Mouse (Mus musculus): Measurements from ENCODE around the gene Gas2l3.

The Gas2l3 gene

DNA sequence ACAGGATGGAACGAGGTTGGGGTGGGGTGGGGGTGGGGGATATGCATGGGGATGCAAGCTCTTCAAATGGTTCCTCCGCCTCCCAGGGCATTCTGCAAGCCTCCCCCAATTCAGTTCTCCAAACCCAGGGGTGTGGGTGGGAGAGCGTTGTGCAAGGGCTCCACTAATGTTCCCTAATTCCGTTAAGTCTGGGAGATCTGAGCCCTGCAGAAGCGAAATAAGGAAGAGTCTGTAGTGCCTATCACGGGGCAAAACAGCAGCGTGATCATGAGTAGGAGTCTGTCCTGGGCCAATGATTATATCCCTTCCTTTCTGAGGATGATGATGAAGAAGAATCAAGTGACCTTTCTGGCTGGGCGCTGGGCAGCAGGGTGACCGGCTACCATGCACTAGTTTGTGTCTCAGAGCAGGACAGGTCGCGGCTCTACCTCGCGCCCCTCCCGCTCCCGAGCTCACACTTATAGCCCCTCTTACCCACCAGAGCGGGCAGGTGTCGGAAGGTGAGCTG, 598 bp downstream of the Gas2l3 start:
- no peak for DNase-seq

DNA sequence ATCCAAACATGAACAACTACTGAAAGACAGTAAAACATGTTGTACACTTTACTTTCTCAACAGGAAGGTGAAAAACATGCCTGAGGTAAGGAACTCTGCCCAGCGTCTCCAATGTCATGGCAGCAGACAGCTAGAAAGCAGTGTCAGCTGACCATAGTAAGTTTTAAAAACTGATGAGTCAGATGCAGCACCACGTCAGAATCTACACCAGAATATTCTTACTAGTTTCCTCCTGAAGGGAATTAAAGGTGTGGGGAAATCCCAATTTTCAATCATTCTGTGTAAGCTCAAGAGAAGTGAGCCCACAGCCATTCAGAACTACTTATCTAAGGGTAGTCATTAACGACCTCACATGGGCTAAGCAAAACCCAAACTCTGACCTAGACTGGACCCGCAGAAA, 1.1 kb downstream of the Gas2l3 start:
- DNase-seq: no peak

DNA sequence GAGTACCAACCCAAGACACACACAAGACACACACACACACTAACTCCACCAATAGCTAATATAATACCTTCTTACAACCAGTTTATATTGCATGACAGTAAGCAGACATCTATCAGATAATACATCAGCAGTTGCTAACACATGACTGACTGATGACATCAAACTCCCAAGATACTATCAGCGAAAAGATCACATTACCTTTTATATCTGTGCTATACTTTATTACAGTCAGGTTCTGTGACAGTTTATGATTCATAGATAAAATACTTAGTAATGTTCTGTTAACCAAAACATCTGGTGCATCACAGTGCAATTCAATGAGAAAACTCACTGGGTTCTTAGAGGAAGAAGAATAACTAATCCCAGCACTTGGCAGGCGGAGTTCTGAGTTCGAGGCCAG, 1.8 kb downstream of the Gas2l3 start:
- no peak for DNase-seq

DNA sequence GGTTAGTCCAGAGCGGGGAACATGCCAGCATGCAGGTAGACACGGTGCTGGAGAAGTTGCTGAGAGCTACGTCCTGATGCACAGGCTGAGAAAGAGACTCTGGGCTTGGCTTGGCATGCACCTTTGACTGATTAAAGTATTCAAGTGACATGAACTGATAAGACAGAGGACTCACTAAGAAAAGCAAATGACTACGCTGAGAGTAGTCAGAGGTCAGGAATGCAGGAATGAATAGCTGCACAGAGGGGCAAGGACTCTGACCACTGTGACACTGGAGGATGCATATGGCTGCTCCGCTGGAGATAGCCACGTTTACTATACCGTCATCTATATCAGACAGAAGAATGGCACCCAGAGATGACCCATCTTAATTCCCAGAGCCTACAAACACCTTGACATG, 4.4 kb downstream of the Gas2l3 start:
- no peak for DNase-seq

DNA sequence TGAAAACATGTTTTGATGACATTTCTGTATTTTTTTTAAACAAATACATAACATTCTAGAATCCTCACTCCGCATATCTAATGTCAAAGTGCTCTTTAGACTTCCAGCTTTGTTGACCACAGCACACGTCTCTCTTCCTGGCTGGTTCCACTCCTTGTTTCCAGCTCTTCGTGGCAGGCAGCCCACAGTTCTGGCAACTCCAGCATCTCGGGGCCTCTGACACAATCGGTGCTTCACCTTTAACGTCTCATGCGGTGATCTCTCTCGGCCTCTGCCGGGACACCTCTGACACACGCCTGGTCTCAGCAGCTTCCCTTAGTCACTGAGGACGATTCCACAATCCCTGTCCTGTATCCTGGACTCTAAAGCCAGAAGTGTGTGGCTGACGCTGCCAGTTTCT, 5.8 kb downstream of the Gas2l3 start:
- DNase-seq: no peak

DNA sequence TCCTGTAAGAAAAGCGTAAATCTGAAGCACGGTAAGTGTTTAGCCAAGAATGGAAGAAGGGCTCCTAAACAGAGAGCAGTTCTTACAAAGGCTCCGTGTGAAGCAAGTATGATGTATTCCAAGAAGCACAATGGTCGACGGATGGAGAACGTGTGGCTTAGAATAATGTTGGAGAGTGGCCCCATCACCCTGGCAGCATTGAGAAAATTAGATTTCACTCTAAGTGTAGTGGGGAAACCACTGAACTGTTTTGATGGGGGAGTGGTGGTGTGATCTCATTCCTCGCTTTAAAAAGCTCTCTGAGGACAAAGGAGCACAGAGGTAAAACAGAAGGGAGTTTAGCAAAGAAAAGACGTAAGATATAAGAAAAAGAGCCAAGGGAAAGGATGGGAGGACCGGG, 6.3 kb downstream of the Gas2l3 start:
- no peak for DNase-seq

DNA sequence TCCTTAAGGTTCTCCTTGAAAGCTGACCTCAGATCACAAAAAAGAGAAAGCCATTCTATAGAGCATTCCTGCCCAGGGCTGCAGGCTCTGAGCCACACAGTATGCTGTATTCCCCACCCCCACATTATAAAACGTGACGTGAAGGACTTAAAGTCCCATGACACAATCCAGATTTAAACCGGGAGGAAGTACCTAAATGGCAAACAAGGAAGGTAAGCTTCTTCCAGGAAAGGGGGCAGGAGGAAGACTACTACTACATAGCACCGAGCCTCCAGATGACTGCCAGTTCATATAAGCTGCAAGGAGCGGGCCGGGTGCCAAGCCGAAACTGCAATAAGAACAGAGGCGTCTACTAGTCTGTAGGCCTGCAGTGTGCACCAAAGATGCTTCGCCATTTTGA, 7.8 kb downstream of the Gas2l3 start:
- no peak for DNase-seq

DNA sequence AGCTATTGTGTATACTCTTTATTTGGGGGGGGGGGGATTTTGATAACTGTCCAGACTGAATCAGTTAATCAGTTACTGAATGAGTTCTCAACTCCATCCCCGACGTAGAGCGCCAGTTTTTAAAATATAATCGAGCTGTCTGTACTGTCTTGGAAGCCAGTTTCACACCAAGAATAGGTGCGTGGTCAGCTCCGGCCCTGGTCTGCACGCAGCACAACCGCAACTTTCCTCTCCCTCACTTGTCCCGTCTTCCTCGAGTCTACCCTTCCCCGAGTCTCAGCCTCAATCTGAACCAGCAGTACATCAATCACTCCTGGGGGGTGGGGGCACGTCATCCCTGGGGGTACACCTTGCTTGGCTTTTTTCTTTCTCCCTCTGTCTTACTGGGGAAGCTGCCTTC, 8.4 kb downstream of the Gas2l3 start:
- no peak for DNase-seq

DNA sequence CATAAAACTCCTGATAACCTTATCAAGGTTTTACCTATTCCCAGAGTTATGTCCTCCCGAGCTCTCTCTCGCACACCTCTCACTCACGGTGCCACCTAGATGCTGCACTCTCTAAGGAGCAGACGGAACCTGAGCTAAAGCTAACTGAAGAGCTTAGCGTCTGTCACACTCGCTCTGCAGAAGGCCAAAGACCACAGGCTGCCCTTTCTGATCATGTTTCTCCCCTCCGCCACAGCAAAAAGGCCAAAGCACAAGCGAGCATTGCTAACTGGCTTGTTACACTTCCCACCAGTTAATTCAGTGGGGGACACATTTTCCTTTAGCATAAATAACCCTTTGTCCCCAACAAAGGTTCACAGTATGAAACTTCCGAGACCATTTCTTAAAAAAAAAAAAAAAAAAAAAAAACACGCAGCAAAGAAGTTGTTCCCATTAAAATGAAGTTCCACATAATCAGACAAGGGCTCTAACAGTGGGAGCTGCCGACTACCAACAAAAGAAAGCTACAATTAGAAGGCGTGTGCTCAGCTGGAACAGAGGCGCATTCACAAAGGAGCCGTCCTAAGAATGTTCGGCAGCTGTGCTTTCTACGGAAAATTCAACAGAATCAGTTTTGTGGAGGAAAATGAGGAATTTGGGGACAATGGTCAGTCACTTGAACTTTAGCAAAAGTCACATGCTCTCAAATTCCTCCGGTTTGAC, 9.1 kb downstream of the Gas2l3 start:
- no peak for DNase-seq

DNA sequence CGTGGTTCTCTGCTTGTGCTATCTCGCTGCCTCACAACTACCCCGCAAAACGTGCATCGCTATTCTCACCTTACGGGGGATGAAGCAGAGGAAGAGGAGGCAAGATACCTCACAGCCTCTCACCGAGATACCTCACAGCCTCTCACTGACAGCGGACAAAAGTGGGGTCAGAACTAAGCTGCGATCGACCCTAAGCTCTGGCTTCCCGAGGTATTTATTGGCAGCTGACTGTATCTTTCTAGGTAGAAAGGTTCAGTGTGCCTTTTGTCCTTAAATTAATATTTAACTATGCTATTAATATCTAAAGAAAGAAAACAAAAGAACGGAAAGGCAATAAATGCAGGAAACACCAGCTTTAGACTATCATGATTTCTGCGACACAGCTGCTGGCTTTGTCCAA, 11.0 kb downstream of the Gas2l3 start:
- DNase-seq: no peak

DNA sequence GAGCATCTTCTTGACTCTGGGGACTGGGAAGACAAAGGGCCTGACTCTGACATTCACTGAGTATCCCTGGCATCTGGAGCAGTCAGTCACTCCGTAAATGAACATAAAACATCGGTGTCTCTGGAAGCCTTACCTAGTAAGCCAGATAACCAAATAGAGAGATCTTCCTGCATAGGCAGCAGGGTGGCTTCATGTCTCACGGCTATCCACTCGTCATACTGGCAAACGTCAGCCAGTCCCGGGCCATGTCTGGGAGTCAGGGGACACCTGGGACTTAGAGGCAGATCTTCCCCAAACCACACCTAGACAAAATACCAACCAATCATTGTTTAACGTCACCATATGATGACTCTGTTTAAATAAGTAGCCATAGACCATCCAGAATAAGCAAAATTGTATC, 13.0 kb downstream of the Gas2l3 start:
- no peak for DNase-seq

DNA sequence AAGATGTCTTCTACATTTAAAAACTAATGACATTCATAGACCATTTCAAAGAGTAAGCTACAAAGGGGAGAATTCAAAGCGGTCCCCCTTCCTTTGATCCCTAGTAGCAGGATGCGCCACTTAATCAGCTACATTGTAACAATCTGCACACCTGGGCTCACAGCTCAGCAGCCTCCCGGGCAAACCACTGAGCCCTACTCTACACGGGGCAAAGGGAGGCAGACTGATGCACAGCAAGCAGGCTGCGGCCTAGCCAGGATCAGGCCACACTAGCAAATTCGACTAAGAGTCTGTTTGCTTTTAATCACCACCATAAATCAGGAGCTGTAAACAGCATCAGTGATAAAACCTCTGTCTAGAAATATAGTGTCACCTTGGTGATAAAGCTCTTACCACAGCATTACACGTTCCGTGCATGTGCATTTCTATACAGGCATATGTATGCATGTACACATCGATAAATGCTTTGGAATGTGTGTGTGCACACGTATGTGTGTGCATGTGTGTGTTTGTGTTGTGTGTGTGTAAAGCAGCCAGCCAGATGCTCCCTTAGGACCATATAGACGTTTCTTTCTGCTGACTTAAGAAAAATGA, 18.9 kb downstream of the Gas2l3 start:
- no peak for DNase-seq

DNA sequence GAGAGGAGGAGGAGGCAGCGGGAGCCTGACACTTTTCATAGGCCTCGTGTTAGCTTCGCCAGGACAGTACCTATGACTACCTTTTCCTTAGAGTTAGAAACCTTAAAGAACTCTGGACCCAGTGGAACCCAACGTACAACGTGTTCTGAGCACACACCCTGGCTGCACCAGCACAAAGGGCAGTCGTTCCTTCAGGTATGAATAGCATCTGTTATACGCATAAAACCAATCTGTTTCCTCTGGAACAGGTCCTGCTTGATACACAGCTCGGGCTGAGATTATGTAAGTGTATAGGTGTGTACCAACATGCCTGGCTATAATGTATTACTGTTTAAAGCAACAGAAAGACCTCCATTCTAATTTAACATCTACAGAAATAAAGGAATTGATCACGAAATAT, 19.6 kb downstream of the Gas2l3 start:
- DNase-seq: no peak

DNA sequence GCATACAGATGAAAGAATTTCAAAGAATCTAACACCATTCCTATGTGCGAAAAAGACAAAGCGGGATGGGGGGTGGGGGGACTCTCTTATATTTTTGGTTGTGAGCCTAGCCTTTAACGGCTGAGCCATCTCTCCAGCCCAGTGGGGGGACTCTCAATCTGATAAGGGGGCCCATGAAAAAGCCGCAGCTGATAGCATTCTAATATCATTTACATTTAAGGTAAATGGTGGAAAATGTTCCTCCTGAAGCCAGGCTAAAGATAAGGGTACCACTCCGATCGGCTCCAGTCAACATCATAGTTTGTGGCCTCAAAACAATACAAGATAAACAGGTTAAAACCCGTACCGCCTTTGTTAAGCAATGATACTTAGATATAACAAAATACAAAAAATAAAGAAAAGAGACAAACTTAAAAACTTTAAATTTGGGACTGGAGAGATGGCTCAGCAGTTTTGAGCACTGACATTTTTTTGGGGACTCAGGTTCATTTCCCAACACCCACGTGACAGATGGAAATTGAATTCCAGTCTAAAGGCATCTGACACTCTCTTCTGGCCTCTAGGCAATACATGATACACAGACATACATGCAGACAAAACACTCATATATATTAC, 20.5 kb downstream of the Gas2l3 start:
- DNase-seq: no peak

DNA sequence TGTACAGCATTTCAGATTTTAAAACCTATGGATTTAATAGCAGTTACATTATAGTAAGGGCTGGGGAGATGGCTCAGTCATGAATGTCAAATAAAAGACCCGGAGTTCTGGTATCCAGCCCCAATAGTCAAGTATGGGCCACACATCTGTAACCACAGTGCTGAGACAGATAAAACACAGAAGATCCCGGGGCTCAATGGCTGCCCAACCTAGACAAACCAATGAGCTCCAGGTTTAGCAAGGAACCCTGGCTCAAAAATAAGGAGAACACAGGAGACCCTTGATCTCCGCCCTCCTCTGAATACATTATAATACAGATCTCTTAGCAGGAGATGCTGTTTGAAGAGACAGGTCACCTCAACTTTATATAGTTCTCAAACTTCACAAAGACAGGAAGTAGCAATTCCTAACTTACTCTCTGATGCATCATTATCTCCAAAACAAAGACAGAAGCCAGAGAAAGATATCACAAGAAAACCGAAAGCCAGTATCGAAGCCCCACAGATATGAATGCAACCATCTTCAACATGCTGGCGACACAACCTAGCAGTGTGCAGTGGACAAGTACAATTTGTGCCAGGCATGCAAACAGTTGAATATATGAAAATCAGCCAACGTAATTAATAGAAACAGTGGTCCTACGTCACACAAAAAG, 21.1 kb downstream of the Gas2l3 start:
- DNase-seq: no peak

DNA sequence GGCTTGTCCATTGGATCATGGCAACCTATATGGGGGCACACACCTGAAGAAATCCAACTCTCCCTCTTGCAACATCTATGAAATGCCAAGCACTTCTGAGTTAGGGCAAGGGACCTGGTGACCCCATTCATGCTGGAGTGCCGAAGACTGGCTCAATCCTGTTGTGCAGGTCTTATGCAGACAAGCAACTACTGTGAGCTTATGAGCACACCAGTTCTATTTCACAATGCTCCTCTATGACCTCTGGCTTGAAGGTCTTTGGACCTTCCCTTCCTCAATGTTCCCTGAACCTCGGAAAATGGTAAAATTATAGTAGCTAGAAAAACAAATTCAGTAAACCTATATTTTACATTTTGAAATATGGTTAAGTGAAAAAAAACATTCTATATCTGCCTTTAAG, 25.8 kb downstream of the Gas2l3 start:
- DNase-seq: no peak

DNA sequence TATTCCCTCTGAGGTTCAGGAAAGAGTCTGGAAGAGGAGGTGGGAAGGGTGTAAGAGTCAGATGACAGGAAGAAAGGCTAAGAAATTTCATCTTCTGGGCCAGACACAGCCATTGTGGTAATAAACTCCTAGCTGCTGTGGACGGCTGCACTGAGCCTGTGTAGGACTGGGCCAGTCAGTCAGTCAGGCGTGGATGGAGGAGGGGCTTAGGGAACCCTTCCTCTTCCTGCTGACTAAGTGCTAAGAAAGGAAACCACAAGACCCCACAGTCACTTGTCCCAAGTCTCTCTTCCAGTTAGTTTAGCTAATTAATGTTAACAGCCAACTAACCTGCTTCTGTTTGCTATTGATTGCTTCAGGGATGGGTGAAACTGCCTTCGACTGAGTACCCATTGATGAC, 28.3 kb downstream of the Gas2l3 start:
- no peak for DNase-seq

DNA sequence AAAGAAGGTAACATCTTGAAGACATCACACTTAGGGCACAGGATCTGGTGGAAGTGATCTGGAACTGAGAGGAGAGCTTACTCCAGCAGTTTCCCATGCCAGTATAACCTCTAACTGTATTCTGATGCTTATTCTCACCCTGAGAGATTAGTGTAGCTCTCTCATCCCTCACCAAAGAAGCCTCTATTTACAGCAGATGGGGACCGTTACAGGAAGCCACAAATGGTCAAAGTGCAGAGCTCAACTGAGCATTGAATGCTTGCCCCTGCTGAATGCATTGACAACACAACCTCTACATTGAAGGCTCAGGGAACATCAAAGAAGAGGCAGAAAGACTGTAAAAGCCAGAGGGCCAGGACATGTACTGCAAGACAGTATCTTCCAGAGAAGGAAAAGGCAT, 36.2 kb downstream of the Gas2l3 start:
- DNase-seq: no peak

DNA sequence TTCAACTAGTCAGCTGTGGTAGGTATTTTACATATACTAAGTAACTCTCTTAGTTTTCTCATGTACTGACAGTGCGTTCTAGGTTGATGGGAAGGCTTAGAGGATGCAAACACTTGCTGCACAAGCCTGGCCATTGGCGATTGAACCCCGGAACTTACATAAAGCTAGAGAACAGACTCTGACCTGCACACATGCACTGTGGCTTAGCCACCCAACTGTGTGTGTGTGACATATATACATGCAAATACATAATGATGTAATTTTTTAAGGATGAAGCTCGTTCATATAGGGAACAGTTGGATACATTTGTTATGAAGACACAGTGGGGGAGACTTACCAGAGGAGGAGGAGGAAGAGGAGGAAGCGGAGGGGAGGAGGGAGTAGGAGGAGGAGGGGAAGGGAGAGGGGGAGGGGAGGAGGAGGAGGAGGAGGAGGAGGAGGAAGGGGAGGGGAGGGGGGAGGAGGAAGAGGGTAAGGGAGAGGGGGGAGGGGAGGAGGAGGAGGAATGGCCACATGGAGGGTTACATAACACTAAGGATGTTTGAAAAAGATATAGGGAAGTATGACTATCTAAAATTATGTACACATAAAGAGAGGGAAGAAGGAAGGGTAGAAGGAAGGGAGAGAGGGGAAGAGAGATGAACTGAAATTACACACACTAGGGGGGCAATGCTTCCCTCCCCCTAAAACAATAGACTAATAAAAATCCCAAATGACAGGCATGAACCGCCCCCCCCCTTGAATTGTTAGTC, 36.9 kb downstream of the Gas2l3 start:
- no peak for DNase-seq

DNA sequence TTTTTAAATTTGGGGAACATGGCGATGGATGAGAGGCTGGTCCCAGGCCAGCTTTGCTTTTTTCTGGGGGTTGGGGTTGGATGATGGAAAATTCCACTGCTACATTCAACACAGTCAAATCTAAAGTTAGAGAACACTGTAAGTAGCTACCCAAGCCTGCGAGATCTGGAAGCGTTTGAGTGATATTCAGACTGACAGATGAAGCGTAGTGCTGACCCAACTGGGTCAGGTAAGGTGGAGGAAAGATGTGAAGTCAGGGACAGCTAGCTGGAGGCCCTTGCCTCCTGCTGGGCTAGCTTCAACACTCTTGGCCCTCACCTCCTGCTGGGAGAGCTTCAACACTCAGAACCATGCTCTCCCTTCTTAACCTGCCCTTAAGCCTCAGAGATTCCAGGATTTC, 38.8 kb downstream of the Gas2l3 start:
- DNase-seq: no peak

DNA sequence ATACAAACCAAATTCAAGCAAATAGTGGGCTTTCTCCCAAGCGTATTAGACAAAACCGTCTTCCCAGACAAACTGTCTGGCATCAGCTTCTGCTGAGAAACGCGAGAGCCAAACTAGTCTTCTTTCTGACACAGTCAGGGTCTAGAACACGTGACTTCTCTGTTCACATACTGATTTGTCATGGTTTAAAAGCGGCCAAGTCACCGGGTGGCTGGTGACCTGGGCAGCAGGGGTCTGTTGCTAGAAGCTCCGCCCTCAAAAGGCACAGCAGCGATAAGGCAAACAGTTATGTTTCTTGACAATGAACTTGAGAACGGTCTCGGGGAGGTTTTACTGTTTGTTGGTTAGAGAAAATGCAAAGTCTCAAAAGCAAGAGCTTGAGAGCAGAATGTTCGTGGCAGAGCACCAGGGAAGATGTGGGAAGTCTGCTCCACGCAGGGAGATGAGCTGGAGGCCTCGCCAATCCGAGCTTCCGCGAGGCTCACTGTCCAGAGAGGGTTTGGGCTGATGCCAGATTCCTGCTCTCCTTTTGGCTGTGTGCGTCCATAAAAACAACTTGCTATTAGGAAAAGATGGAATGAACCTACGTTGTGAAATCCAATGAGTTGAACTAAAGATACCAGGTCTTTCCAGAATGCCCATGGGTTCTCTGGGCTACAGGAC, 43.0 kb downstream of the Gas2l3 start:
- no peak for DNase-seq

DNA sequence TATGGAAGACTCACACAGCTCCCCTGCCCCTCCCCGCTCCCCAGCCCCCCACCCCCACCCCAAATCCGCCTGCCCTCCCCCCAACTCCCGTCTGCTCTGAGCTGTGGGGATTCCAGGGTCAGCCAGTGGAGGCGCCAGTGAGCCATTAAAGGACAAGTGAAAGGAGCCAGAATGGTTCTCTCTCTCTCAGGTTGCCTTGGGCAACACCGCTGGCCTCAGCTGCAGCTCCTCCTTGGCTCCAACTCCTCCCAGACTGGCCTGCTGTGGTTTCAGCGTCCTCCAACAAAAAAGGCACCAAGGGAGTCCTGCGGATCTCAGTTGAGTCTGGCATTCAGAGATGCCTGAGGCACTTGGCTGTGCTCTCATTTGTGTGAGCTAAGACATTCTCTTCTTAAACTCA, 47.9 kb downstream of the Gas2l3 start:
- peak in 1 of 2 experiments; percentile 16 for DNase-seq

DNA sequence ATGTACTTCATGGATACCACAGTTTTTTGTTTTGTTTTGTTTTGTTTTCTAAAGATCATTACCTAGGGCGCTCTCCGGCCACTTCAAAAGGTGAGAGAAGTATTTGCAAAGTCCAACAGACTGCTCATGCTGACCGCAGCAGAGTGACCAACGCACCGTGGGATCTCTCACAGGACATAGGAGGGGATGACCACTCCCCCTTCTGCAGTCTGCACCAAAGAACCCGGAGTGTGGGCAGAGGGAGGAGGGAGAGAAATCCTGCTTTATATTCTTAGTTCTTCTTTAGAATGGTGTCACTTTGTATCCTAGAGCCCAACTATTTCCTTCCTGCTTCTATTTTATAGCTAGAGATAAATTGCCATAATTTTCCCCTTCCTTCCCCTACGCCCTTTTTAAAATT, 48.4 kb downstream of the Gas2l3 start:
- DNase-seq: no peak
